9 mouse cellular contexts compared by ENCODE assay signal in genomic region chr8:117701859-117702258, GRCm38 (mm10). TPM values are rescaled to one million over a fixed set of nuclear protein-coding genes. Genes with fewer than 3 reads are reported as not detected.
DNase-seq lines count a peak whose midpoint lies in the region; ATAC-seq and TF ChIP-seq lines count a peak whose summit lies in the region.
"Had no signal": no experiment of that assay in that cellular context is flagged by ENCODE, and none has a peak within 500 bp of the region (broad histone marks: within the 10 kb centered on the region; RNA-seq: fewer than 3 reads in every experiment).

Gene Hsd17b2, plus strand, starts transcription at chr8:117701904.

- 42% methylated on average over 13 of the region's 13 CpGs for WGBS in forebrain, embryonic 13.5 days
- 51% methylated on average over 13 of the region's 13 CpGs for WGBS in forebrain, embryonic 10.5 days
- 50% methylated on average over 13 of the region's 13 CpGs for WGBS in heart, adult 2 months

- no peak for TF ChIP-seq EP300 in heart, adult 2 months (IDR thresholded peaks at IDR 0.05; ENCODE audit: insufficient read depth, low read depth, low read length)

- H3K4me2 ChIP-seq in forebrain, embryonic 13.5 days = no peak within 1 kb of the TSS
- H3K4me2 ChIP-seq: hindbrain, embryonic 15.5 days had no signal

- no peaks in the 10 kb centered on the region for H3K36me3 ChIP-seq in forebrain, embryonic 13.5 days (ENCODE audit: poor library complexity, severe bottlenecking)
- H3K36me3 ChIP-seq in forebrain, embryonic 10.5 days (replicated peaks) = no peaks in the 10 kb centered on the region
- no peaks in the 10 kb centered on the region for H3K36me3 ChIP-seq in heart, adult 2 months (ENCODE audit: control insufficient read depth, insufficient read depth, low read length)
- H3K36me3 ChIP-seq: hindbrain, embryonic 15.5 days had no signal

- H3K9me3 ChIP-seq in forebrain, embryonic 13.5 days (replicated peaks) = no peaks in the 10 kb centered on the region
- H3K9me3 ChIP-seq in forebrain, embryonic 10.5 days = no peaks in the 10 kb centered on the region
- H3K9me3 ChIP-seq: hindbrain, embryonic 15.5 days had no signal

- no peak within 1 kb of the TSS for H3K4me3 ChIP-seq in forebrain, embryonic 13.5 days
- H3K4me3 ChIP-seq in forebrain, embryonic 10.5 days = no peak within 1 kb of the TSS
- no peak within 1 kb of the TSS for H3K4me3 ChIP-seq in gastrocnemius, adult 2 months
- H3K4me3 ChIP-seq in heart, adult 2 months = no peak within 1 kb of the TSS
- H3K4me3 ChIP-seq: hindbrain, embryonic 15.5 days had no signal

- no peak within 1 kb of the TSS for H3K27ac ChIP-seq in forebrain, embryonic 13.5 days
- H3K27ac ChIP-seq in forebrain, embryonic 10.5 days = no peak within 1 kb of the TSS
- H3K27ac ChIP-seq in gastrocnemius, adult 2 months = no peak within 1 kb of the TSS
- H3K27ac ChIP-seq in heart, adult 2 months = no peak within 1 kb of the TSS
- H3K27ac ChIP-seq: hindbrain, embryonic 15.5 days had no signal

- no peak for DNase-seq in forebrain, embryonic 10.5 days (ENCODE audit: extremely low spot score, low spot score)
- DNase-seq in kidney, postnatal 4 days = peak; percentile 52 to 72
- DNase-seq in retina, postnatal 1 day = peak; percentile 42
- DNase-seq in gastrocnemius, adult 2 months = no peak
- no peak for DNase-seq in left cerebral cortex, postnatal 4 days
- DNase-seq in heart, adult 2 months = no peak

- intact Hi-C loops in gastrocnemius, adult 2 months (cut with DNase I) = no loop called here
- intact Hi-C loops in left cerebral cortex, postnatal 4 days (cut with DNase I) = no loop called here
- intact Hi-C loops in heart, adult 2 months (cut with DNase I) = no loop called here

- H3K9ac ChIP-seq in forebrain, embryonic 13.5 days = peak within 1 kb of the TSS; percentile 43; the same call in 1 of the 2 replicates
- H3K9ac ChIP-seq in heart, adult 2 months (ENCODE audit: low read depth, low read length) = no peak within 1 kb of the TSS
- H3K9ac ChIP-seq: hindbrain, embryonic 15.5 days had no signal

- H3K4me1 ChIP-seq in forebrain, embryonic 13.5 days = peaks cover 19% of the 10 kb centered on the region
- H3K4me1 ChIP-seq in forebrain, embryonic 10.5 days = peaks cover 32% of the 10 kb centered on the region
- H3K4me1 ChIP-seq in heart, adult 2 months (ENCODE audit: control insufficient read depth, insufficient read depth, low read length) = no peaks in the 10 kb centered on the region

- TF ChIP-seq CTCF in gastrocnemius, adult 2 months (IDR thresholded peaks at IDR 0.05) = no peak
- TF ChIP-seq CTCF in heart, adult 2 months (IDR thresholded peaks at IDR 0.05) = no peak

- TF ChIP-seq POLR2A in heart, adult 2 months (IDR thresholded peaks at IDR 0.05; ENCODE audit: insufficient read depth, low read depth, low read length) = no peak

- no peak for ATAC-seq in forebrain, embryonic 13.5 days
- peak; percentile 52; the same call in 1 of the 2 replicates for ATAC-seq in common myeloid progenitor, adult 5-6 weeks (replicated peaks; ENCODE audit: low read depth, poor library complexity, severe bottlenecking)

- H3K79me2 ChIP-seq in heart, adult 2 months (replicated peaks; ENCODE audit: control insufficient read depth, insufficient read depth, low read length) = no peaks in the 10 kb centered on the region

- no peaks in the 10 kb centered on the region for H3K27me3 ChIP-seq in forebrain, embryonic 13.5 days
- H3K27me3 ChIP-seq in forebrain, embryonic 10.5 days (ENCODE audit: poor library complexity, severe bottlenecking) = peaks cover 5% of the 10 kb centered on the region; the same call in 1 of the 2 replicates
- no peaks in the 10 kb centered on the region for H3K27me3 ChIP-seq in heart, adult 2 months (ENCODE audit: control insufficient read depth, insufficient read depth, low read length)
- H3K27me3 ChIP-seq: hindbrain, embryonic 15.5 days had no signal

RNA-seq across cellular contexts. Expression of gene Hsd17b2, which starts in this region (rescaled TPM):
- polyA plus RNA-seq in forebrain, embryonic 13.5 days (2015; fragmentation: Nextera tagmentation; extraction: Ambion mirVana) = 0.13 and 0.18 TPM in 2 replicates
- polyA plus RNA-seq in forebrain, embryonic 10.5 days (2016; fragmentation: Nextera tagmentation; extraction: Ambion mirVana) = not detected in 2 replicates
- not detected in 2 replicates for total RNA-seq in common myeloid progenitor, adult 5-6 weeks (2017)
- not detected for total RNA-seq in gastrocnemius, adult 2 months (2021)
- total RNA-seq in left cerebral cortex, postnatal 4 days (2021) = not detected
- not detected for total RNA-seq in heart, adult 2 months (2021)
- not detected in 2 replicates for polyA plus RNA-seq in heart, adult 2 months (2012; rRNA removed)

Comparison
In these comparisons a context has a peak if more than half of its experiments do, and no peak if none do; other contexts are left out.
1. Peak in ATAC-seq in common myeloid progenitor, adult 5-6 weeks; RNA of the gene not detected or under 1 TPM.
2. DNase-seq: peak in kidney, postnatal 4 days (2 of 2) and retina, postnatal 1 day (single experiment); none in forebrain, embryonic 10.5 days (single experiment), gastrocnemius, adult 2 months (single experiment), left cerebral cortex, postnatal 4 days (single experiment) and heart, adult 2 months (0 of 2).